Mouse (Mus musculus): ENCODE results near the gene Tead1.

GRCm38 (mm10) chr7:112772777-112773176 is 93.7 kb downstream of the Tead1 start:
- no peak for TF ChIP-seq CTCF (IDR thresholded peaks at IDR 0.05; ENCODE audit: insufficient read depth, low read depth, low read length)
- no peak for TF ChIP-seq POLR2A (IDR thresholded peaks at IDR 0.05; ENCODE audit: insufficient read depth, low read depth, low read length)
